Mouse (Mus musculus): ENCODE measurements around the gene Gm13128.
"Not testable (repeated sequence)": the region's sequence is repeated elsewhere in the genome, so short reads cannot be mapped to it uniquely, and the experiment has no call there.

The Gm13128 gene

GRCm38 (mm10) chr4:144329949-144330348 lies at the start of gene Gm13128:
TSS of gene Gm13128 (plus strand) at chr4:144330249.
- not testable (repeated sequence) for DNase-seq

- DNase-seq, result not testable (repeated sequence)
Observed at GRCm38 (mm10) chr4:144280388-144280787, 49.7 kb upstream of the Gm13128 start, which contains the start of gene Pramel5. TSS of gene Pramel5 (minus strand) at chr4:144280488.

DNA sequence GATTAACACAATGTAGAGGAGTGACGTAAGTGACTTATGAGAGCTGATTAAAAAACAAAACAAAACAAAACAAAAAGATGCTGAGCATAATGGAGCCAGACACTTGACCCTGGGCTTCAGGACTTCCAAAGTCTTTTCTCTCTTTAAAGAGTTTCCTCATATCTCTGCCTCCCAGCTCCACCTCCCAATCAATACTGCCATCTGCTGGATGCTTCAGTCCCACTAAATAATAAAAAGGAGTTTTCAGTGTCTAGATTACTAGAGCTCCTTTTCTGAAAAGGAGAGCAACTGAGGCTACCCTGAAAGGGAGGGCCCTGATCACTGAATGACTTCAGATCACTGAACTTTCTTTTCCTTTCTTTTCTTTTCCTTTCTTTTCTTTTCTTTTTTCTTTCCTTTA lies 30.6 kb upstream of the Gm13128 start:
- not testable (repeated sequence) for DNase-seq

DNA sequence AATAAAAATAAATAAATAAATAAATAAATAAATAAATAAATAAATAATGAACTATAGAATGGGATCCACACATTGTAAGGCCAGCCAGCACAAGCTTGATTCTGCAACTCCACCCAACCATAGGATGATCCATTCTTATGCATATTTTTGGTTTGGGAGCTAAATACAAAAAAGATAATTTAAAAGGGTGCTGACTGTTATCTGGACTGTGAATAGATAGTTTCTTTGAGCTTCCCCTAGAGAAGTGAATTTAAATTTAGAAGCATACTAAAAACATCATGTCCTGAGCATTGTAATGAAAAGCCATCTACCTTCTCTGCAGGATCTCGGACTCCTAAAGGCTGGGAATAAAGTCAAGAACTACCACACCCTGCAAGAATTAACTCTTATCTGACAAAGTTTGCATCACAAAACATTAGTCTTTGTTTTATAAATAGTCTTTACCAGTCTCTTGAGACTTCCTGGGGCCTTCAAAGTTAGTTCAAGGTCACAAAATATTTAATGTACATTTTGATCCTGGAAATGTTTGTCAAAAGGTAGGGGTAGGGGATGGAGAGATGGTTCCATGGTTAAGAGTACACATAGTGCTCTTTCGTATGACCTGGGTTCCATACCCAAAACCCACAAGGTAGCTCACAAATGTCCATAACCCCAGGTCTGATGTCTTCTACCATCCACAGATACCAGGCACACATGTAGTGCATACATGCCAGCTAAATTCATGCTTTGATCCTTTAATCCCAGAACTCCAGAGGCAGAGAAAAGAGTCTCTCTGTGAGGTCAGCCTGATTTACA lies 17.2 kb upstream of the Gm13128 start:
- not testable (repeated sequence) for DNase-seq

DNA sequence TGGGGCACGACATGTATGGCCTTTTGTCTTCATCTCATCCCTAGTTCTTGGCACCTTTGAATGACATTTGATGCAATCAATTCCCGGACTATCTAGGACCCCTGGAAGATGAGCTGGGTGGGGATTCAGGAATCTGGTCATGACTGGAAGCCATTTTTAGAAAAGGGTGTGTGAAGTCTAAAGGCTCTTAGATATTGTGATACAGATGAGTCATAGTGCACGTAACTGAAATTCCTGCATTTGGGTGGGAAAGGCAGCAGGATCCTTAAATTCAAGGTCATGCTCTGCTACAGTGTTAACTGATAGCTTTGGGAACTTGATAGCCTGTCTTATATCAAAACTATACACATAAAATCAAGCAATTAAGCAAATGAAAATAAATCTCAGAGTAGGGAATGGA lies 5.8 kb downstream of the Gm13128 start:
- DNase-seq, result not testable (repeated sequence)

- not testable (repeated sequence) for DNase-seq
Observed at GRCm38 (mm10) chr4:144357642-144358041, 27.6 kb downstream of the Gm13128 start, which contains the start of gene Gm13119. TSS of gene Gm13119 (plus strand) at chr4:144357942.

DNA sequence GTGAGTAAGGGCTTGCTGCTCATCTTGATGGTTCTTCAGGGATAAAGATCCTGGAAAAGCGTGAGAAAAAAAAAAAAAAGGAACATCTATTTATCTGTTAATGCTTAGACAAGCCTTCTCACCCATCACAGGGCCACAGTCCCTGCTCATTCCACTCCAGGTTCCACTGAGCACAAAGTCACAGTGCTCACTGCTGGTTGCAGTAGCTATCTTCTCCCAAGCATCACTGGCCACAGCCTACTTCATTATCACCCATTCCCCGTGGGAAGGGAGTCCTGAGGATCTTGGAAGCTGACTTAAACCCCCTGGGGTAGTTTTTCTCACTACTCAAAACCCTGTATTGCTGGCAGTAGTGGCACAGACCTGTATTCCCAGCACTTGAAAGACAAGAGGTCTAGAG lies 47.9 kb downstream of the Gm13128 start, which contains the start of gene Pramef20:
Gene Pramef20 (minus strand): TSS at position 23 of the 400 bp plus-strand sequence.
- no peak for DNase-seq

All from thymus, postnatal 4 days (tissue).